Mouse (Mus musculus) WW6 (cell line): ENCODE measurements around the gene Kif1b.

Source experiments
- DNase-seq: peaks from one replicate; pipeline ENCODE4 v3.0.0-alpha.2; 2013; ENCODE audit warnings: low read depth, low spot score

Kif1b gene

DNA sequence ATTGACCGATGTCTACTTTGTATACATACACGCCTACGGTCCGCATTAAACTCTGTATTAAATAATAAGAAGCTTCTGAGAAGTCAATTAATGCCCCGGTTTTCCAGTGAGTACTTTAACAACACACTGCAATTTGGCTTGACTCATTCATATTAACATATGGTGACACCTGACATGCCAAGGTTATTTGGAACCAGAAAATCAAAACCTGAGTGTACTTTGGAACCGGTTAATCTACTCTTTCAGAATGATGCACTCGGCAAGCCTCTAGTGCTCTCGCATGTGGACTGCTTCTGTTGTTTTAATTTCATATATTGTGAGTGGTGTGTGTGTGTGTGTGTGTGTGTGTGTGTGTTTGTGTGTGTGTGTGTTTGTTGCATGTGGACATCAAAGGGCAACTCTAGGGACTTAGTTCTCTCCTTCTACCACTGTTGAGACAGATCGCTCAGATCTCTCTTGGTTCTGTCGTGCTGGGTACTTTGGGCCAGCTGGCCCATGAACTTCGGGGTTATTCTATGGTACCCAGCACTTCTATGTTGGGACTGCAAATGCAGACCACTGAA lies 6.9 kb upstream of the Kif1b start:
- no peak for DNase-seq

DNA sequence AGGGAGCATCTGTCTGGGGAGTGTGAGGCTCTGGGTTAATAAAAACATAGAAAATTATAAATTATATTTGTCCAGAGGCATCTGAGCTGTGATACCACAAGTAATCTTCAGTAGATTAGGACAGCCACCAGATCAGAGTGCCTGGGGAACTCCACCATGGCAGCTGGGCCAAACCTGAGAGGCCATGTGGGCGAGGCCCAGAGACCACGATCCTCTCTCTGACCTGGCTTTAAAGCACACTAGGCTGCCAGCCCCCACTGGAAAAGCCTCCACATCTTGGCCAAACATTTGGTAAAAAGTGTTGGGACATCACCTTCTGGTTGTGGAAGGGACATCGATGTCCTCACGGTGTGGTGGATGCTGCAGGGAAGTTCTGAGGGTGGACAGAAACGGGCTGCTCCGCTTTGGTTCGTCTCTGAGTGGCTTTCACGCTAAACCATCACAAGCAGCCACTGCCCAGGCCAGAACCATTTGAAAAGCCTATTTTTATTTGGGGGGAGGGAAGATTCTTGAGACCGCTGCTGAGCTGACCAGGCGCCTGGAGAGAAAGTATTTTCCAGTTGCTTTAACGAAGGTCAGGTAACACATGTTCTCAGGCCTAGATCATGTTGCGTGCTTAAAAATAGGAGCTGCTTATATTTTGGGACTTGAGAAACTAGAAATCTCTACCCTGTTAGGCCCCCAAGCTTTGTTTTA lies 6.2 kb upstream of the Kif1b start:
- DNase-seq, result no peak

DNA sequence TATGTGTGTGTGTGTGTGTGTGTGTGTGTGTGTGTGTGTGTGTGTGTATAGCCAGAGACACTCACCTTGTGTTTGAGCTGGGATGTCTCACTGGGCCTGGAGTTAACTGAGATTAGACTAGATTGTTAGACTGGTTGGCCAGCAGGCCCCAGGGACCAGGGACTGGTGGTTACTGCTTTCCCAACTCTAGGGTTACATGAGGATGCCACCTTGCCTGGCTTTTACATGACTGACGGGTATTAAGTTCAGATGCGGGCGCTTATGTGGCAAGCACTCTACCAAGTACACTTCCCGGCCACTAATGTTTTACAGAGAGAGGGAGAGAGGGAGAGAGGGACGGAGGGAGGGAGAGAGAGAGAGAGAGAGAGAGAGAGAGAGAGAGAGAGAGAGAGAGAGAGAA lies 4.5 kb upstream of the Kif1b start:
- DNase-seq, result no peak

DNA sequence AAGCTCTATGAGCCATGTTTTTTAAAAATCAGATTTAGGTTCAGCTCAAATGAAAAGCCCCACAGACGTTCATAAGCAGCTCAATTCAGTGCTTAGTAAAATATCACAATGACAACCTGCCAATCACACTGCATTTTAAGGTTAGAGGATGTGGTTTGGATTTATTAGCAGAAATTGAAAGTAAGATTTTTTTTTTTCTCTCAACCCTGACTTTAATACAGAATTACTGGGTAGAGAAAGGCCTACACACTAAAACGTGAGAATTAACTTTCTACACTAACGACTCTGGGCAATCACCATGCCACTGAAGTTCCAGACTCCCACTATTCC lies 963 bp upstream of the Kif1b start:
- DNase-seq, result no peak

DNA sequence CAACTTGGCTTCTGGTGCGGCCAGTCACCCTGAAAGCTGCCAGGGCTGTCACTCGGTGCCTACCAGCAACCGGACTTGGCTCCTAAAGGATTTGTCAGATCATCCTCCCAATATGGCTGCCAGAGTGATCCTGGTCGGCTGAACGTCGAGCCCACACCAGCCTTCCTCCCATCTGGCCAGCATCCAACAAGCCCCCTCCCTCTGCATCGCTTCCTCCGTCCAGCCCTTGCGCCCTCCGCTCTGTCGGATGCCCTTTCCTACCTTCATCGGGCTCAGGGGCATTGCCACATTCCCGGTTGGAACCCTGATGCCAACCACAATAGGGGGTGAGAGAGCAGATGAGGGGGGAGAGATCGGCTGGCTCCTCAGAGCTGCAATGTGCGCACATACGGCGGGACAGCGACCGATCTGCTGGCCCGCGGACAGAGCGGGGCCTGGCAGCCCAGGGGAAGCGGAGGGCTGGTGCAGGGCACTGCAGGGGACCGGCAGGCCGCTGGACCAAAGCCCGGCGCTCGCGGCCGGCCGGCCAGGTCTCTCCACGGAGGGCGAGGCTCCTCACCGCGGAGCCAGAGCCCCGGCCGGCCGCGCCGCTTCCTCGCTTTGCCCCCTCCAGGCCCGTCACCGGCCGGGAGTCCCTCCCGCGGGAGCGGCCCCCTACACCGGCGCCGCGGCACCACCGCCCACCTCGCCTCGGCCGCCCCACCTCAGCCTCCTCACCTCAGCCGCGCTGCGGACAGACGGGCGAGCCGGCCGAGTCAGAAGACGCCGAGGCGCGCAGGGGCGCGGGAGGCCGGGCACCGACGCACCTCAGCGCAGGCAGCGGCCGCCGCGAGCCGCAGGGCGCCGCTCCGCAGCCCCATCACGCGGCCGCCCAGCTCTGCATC lies 539 bp downstream of the Kif1b start:
- no peak for DNase-seq

DNA sequence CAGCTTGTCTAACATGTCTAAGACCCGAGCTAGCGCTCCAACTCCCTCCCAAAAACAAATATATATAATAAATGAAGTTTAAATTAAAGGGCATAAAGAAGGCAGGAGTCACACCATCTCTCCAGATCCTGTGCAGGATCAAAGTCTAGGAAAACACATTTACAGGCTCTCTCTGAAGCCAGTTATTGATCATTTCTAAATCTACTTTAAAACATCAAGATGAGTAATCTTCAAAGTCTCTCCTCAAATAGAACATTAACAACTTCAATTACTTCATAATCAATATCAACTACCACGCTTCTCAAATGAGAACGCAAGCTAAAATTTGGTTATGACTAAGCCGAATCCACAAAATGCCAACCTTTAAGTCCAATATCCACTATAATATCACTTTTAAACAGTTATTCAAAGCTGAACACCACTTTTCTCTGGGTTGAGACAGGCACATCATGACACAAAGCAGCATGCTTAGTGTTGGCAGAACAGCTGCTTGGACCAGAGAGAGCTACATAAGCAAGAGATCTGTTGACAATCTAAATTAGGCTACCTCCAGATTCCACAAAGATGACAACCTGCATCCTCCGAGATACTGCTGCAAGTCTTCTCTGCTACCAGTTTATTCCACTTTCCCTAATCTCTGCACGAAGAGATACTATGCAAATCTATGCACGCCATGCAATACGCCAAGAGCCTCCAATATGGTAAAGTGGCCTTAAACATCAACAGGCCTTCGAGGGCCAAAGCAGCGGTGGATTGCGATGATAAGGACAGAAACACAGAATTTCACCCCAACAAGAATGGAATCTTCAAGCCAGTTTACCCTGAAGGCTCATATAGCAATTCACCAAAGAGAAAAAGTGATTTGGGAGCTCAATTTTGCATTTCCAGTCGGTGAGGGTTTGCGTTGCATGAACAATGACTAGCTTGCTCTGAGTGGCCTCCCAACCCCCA lies 1.5 kb downstream of the Kif1b start:
- no peak for DNase-seq

DNA sequence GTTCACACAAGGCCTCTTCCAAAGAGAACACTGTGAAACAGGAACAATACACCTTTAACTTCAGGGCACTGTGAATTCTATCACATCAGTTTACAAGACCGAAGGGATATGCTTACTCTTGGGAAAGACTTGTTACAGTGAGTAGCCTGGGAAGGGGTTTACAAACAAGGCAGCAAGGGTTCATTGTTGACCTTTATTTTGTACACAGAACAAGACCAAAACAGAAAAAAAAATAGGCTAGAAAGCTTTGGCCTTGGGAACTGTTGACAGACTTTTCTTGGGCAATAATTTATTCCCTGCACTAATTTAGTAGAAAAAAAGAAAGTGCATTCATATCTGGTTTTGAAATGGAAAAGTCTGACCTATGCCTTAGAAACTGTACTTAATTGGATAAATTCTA lies 3.0 kb downstream of the Kif1b start:
- DNase-seq, result no peak

DNA sequence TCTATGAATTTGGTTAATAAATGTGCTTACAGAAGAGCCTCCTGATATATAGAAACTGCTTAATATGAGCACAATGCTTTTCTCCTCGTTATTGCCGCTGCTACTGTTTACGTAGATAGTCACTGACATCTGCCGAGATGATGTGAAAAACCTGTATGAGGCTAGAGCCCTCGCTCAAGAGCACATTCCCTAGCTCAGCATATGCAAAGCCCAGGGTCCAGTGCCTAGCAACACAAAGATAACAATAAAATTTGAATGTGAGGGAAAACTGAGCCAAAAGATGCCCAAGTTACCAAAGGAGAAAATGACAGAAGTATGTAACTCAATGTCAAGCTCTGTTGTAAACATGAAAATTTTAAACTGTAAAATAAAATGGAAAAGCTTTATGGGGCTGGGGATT lies 4.0 kb downstream of the Kif1b start:
- no peak for DNase-seq

DNA sequence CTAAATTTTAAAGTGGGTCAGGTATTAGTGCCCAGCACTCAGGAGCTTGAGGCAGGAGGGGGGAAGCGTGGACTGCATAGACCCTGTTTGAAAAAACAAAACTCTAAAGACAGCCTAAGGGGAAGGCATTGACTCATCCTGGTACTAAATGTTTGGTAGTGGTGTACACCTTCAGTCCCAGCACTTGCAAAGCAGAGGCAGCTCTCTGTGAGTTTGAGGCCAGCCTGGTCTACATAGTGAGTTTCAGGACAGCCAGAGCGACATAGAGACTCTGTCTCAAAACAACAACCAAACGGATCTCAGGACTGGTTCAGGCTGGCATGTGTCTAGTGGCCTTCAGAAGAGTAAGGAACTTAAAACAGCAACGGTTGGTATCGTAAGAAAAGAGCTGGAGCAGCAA lies 4.7 kb downstream of the Kif1b start:
- no peak for DNase-seq

DNA sequence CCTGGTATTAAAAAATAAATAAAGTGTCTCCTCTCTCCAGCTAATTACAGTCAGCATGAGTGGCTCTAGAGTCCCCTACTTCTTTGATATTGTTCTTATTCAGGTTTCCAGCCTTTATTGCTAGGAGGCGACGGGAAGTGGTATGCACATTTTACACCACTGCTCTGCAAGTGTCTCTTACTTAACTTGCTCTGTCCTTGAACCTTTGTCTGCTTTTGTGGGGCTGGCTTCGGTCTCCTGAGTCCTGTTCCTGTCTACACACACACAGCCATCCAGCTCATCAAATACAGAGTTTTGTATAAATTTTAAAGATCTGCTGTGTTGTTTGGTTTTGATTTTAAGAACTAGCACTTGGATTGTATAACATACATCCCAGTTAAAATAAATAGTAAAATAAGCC lies 5.4 kb downstream of the Kif1b start:
- DNase-seq, result no peak

DNA sequence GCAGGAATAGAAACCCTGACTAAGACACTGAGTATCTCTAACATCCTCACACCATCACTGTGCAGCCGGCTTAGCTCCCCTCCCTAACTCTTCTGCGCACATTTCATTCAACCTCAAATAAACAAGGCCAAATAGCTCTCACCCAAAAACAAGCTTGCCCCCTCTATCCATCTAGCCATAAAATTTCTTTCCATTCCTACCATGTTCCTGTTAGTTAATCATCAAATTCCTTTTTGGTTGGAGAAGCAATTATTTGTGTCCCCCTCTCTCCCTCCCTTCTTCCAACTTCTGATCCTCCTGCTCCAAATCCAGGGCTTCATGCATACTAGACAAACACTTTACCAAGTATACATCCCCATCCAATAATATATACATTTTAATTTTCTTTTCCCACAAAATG lies 11.0 kb downstream of the Kif1b start:
- DNase-seq, result no peak

DNA sequence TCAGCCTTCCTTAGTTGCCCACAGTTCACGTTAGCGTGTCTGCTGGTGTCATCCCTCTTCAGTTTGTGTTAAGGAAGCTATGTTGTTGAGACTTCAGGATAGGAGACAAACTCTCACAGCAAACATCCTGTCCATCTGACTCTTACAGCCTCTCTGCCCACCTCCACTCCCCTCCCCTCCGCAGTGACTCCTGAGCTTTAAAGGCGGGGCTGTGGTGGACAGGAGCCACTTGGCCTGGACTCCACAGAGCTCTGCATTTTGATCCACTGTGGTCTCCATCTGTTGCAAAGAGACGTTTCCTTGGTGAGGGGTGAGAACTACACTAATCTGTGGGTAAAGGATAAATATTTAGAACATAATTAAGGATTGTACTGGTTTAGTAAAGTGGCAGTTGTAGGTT lies 14.5 kb downstream of the Kif1b start:
- no peak for DNase-seq

DNA sequence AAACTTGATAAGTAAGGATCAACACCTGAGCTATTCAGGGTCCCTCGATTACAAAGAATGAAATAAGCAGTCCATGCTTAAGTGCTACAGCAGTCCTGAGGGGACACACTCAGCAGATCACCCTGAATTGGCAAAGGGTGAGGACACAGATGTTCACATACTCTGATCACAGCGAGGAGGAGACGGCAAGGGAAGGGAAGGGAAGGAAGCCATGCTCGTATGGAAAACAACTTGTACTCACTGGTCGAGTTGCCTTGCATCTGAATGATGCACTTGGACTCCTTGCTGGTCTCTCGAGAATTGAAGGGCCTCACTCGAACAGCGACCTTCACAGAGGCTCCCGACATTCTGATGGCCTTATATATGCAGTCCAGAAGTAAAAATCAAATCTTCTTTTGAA lies 16.4 kb downstream of the Kif1b start:
- no peak for DNase-seq

DNA sequence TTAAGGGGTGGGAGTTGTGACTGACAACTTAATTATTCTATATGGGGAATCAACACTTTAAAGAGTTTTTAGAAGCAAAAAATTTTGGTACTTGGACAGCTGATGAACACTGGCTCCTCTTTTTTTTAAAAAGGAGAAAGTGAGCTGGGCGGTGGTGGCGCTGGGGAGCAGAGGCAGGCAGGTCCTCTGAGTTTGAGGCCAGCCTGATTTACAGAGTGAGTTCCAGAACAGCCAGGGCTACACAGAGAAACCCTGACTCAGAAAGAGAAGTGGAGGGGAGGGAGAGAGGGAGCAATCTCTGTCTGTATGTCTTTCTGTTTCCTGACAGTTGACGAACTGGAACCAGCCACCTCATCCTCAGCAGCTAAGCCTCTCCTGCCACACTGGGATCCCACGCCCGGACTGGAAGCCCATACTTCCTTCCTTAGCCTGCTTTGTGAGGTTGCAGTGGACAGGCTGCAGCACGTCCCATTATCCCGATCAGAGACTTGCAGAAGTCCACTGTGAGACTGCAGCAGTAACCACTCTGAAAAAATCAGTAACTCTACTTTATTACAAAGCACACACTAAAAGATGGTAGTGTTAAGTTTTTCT lies 17.2 kb downstream of the Kif1b start:
- DNase-seq, result no peak

DNA sequence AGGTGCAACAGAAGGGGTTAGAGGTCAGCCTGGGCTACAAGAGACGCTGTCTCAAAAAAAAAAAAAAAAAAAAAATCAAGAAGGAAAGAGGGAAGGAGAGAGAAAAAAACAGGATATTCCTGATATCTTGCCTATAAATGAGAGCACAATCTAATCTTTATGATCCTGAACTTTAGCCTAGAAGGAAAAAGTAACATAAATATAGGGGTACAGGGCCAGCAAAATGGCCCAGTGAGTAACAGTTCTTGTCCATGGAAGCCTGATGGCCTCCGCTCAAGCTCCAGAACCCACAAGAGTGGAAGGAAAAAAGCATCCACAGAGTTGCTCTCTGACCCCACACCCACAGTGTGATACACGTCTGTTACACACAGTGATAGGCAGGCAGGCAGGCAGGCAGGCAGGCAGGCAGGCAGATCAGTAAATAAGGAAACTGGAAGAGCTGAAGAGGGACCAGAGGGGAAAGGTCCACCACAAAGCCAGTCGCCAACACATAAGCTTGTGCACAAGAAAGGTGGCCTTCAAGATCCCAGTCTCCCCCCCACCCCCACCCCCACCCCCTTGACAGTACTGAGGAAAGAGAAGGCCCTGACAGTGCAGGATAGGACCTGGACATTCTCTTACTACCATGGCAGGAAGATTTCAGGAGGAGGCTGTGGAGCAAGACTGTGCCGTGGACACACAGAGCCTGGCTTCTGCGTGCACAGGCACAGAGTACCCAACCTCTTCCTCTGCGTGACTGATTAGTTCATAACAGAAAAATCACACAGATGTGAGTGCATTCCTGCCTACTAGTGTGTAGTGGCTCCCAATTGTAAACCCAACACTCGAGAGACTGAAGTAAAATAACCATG lies 21.0 kb downstream of the Kif1b start:
- no peak for DNase-seq

DNA sequence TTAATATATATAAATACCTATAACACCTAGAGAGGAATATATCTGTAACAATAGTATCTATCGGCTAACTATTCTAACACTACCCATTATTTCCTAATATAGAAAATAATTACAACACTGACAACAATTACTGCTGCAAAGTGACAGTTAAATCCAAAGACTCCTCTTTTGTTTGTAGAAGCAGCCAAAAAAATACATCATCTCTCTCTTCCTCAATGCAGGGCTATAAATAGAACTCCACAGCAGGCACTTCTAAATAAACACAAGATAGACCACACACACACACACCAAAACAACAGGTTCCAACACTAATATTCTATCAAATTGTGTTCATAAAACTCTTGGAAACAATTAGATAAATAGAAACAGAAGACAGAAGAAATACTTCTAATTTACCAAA lies 21.8 kb downstream of the Kif1b start:
- DNase-seq, result no peak

DNA sequence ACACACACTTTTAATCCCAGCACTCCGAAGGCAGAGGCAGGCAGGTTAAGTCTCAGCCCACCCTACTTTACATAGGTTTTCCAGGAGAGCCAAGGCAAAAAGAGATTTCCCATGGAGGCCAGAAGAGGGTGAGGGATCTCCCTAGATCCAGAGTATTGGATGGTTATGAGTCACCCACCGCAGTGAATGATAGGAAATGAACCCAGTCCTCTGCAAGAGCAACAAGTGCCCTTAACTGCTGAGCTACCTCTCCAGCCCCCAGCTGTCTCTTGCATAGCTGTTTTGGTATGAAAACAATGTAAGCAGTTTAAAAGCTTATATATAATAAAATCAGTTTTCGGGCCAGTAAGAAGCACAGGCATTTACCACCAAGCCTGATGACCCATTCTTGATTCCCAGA lies 24.5 kb downstream of the Kif1b start:
- no peak for DNase-seq

DNA sequence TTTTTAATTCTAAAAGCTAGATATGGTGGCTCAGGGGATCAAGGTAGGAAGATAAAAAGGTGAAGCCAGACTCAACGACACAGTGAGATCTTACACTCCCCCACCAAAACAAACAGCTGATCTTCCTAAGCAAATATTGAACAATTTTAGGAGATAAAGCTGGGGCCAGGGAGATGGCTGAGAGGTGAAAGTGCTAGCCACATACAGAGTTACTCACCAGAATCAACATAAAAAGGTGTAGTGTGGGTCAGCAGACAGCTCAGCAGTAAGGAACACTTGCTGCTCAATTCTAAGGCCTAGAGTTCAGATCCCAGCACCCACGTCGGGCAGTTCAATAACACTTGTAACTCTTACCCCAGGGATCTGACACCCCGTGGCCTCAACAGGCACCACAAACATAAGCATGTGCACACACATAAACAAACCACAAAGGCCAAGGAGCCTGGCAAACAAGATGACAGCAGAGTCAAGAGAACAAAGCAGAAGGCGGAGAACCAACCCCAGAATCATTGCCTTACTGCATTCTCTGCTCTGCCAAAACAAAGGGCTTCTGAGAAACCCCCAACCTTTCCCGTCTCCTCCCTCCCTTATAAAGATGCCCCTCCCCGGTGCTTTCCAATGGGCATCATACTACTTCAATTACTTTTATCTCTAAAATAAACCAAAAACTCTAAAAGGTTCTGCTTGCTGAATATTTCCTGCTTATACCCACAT lies 25.3 kb downstream of the Kif1b start:
- DNase-seq, result no peak

DNA sequence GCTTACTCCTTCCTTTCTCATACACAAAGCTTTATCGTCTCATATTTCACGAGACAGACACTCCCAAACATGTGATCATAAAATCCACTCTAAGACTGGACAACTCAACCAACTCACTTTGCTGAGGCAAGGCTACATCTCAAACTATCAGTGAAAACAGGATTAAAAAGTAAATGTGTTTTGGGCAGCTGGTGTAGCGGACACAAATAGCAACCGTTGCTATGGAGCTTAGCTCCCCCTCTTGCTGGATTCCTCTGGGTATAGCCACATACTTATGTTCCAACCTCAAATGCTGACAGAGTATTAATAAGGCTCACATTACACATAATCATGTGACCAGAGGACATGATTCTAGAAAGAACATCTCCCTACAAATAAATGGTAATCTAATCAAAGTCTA lies 29.9 kb downstream of the Kif1b start:
- DNase-seq, result no peak

DNA sequence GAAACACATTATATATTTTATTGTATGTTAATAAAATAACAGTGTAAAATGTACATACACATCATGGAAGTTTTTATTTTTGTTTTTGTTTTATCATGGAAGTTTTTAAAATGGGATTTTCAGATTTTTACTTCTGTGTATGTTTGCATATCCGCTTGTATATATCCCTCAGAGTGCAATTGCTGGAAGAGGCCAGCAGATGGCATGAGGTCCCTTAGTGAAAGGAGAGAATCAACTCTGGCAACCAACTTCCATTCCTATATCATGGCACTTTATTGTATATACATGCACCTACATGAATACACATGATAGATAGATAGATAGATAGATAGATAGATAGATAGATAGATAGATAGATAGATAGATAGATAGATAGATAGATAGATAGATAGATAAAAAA lies 34.4 kb downstream of the Kif1b start:
- DNase-seq, result peak; percentile 9
